Mouse (Mus musculus) small intestine, adult 2 months (tissue): ENCODE results near the gene Mmp12.

Experiments
- CTCF ChIP-seq: fragments of 200-500 bp; IDR thresholded peaks from 2 replicates; pipeline ENCODE4 v1.5.1; 2012; ENCODE audit warnings: low read depth, mild to moderate bottlenecking, control low read depth, inconsistent platforms, low read length, moderate library complexity, mixed read lengths; ENCODE audit not compliant: insufficient replicate concordance, insufficient read length; ENCODE audit errors: extremely low read depth
- POLR2A ChIP-seq: fragments of 200-500 bp; IDR thresholded peaks from 2 replicates; pipeline ENCODE4 v1.6.1; 2012; ENCODE audit warnings: low read depth, mild to moderate bottlenecking, control low read depth, inconsistent platforms, low read length, moderate library complexity

DNA sequence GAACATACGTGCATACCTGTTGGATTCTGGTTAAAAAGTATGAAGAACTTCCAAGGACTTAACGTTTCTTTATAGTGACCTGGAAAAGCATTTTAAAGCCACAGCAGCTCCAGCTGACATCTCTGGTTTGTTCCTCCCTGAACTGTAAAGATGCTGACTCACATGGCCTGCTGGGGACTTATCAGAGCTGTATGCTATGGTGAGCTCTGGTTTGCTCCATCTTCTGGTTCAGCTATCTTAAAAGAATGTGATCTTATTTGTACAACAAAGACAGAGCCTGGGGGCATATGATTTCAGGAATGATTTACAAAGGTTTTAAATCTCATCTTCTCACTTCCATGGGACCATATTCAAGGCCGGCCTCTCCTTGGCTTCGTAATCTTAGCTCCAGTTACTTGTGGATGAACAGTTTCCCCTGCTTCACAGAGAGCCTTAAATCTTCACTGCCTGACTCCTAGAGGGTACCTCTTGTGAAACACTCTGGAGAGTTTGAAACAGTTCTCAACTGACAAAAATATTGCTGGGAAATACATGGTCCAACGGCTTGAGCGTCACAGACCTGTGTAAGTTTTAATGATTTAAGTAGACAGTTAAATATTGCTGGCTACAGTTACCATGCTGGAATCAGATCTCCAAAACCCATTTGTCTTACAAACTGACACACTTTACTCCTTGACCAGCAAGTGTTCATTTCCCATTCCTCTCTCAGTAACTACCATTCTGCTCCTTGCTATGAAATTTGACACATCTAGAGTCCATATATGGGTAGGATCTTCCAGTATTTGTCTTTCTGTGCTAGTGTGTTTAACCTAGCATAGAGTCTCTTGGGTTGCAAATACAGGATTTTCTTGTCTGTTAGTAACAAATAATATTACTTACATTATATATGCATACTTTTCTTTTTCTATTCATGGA lies 8.2 kb upstream of the Mmp12 start:
- TF ChIP-seq CTCF (no peak), POLR2A (no peak)
